Mouse (Mus musculus): ENCODE results near the gene Gm21748.
"Not testable (repeated sequence)": the region's sequence is repeated elsewhere in the genome, so short reads cannot be mapped to it uniquely, and the experiment has no call there.

Gene Gm21748

GRCm38 (mm10) chrY:90839077-90839476, at the start of gene Gm21748:
Gm21748 (minus strand) TSS chrY:90839177.
- not testable (repeated sequence) for DNase-seq (ENCODE audit: low read depth, low spot score)
